Mouse (Mus musculus) T-helper 1 cell (primary cell): ENCODE results near the gene Socs7.

Experiments
- in situ Hi-C: fragments of 300-600 bp; cut with MboI, MseI; formaldehyde crosslinking; loops from one replicate; pipeline ENCODE4 v1.15.1; 2025; ENCODE audit warnings: high pct_unique_total_duplicates

Gene Socs7

GRCm38 (mm10) chr11:97441658-97442125 lies 79.3 kb downstream of the Socs7 start:
- in situ Hi-C loops, result no loop called here

DNA sequence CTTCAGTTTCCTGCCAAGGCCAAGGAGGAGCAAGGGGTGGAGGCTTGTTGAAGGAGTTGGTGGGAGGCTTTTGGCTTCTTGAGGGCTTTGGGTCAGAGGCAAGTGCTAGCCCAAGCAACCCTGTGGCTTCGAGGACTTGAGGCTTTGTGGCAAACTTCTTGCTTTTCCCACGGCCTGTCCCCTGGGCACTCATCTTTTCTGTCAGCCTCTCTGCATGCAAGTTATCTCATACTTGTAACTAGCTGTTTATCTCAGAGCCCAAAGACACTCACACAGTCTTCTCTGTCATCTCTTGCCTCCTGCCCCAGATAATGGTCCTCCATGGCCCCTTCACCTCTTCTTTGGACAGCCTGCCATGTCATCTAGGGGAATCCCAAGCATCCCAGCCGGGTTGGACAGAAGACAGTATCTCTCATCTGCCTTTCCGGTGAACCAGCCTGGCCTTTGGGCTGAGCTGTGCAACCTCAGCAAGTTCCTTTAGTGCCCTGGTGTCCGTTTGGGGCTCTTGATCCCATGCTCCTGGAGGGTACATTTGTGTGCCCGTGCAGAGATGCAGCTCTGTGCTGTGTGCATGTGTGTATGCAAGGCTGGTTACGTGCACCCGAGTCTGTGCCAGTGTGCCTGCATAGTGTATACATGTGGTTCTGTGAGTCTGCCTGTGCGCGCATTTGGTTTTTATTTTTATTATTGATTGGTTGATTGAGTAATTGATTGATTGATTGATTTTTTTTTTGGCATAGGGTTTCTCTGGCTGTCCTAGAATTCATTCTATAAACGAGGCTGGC lies 80.7 kb downstream of the Socs7 start:
- in situ Hi-C loops, result no loop called here

DNA sequence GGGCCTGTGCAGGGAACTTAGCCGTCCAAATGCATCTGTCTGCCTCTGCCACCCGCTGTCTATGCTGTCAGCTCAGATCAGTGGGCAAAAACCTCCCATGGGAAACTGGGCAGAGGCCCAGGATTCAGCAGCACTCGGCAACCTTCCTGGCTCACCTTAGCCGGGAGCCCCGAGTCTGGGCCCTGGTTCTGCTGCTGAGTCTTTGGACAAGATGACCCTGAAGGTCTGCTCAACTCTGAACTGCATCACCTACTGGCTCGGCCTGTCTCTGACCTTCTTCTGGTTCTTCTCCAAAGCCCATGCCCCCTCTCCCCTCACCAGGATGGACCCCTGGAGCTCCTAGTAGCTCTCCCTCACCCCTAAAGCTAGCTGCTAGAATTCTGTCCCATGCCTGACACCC lies 83.2 kb downstream of the Socs7 start:
- in situ Hi-C loops, result no loop called here

DNA sequence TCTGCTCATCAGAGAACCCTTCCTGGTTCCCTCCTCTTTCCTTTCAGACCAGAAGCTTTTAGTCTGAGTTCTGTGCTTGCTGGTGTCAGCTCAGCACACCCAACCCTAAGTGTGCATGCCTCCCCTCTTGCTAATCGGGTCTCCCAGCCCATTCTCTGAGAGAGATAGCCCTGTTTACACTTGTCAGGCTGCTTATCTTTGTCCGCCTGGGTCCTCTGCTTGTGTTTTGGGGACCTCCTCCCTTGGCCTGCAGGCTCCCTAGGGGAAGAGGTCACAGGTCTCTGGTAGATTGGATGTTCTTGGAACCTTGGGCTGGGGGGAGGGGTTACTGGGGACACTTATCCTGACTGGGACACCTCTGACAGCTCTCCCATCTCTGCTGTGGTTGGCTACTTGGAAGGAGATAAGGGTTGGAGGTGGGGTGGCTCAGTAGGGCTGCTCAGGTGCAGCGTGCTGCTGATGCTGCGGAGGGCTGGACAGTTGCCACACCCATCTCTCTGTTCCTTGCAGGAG lies 83.7 kb downstream of the Socs7 start:
- in situ Hi-C loops, result no loop called here

GRCm38 (mm10) chr11:97447979-97448378 lies 85.6 kb downstream of the Socs7 start:
- in situ Hi-C loops, result no loop called here
